Mouse (Mus musculus): ENCODE data around the gene Plb1.

- TF ChIP-seq CTCF (IDR thresholded peaks at IDR 0.05; ENCODE audit: low read depth, low read length), result no peak
- no peak for TF ChIP-seq POLR2A (IDR thresholded peaks at IDR 0.05; ENCODE audit: extremely low read depth, insufficient read depth, low read length)
Observed at GRCm38 (mm10) chr5:32412186-32412950, 179.9 kb downstream of the Plb1 start.

All from liver, adult 2 months (tissue).